Mouse (Mus musculus) brain, embryonic 14.5 days (tissue): ENCODE results near the gene Maf. TPM values are rescaled to one million over a fixed set of nuclear protein-coding genes. Genes with fewer than 3 reads are reported as not detected.
A peak's percentile ranks its signal among the peaks of the same experiment; 100 is the strongest.

Experiments used
- DNase-seq: peaks from one replicate; pipeline ENCODE4 v3.0.0-alpha.2; 2011; ENCODE audit warnings: low read depth
- CTCF ChIP-seq: fragments of 200-500 bp; IDR thresholded peaks from 2 replicates; pipeline ENCODE4 v1.5.1; 2012; ENCODE audit warnings: inconsistent platforms, mild to moderate bottlenecking, moderate library complexity, borderline replicate concordance; ENCODE audit not compliant: insufficient read depth, insufficient read length; ENCODE audit errors: extremely low read depth
- POLR2A ChIP-seq: fragments of 200-500 bp; IDR thresholded peaks from 2 replicates; pipeline ENCODE4 v1.6.1; 2012; ENCODE audit warnings: mild to moderate bottlenecking, inconsistent platforms, borderline replicate concordance; ENCODE audit not compliant: poor library complexity, insufficient read depth, insufficient read length, severe bottlenecking; ENCODE audit errors: extremely low read depth
- polyA plus RNA-seq: library from polyadenylated mRNA; depleted of rRNA; stranded (reverse); fragments of >200 nt; gene quantifications from 2 replicates; pipeline ENCODE4 v1.2.3, GENCODE M21; 2012

Gene Maf
- polyA plus RNA-seq, 1 experiment: 19.3 TPM

GRCm38 (mm10) chr8:115683309-115683708, 24.3 kb downstream of the Maf start:
- TF ChIP-seq POLR2A (no peak), CTCF (no peak)
- DNase-seq: peak; percentile 46

- DNase-seq: no peak
- TF ChIP-seq POLR2A (no peak), CTCF (no peak)
Measured at GRCm38 (mm10) chr8:115679539-115679938, 28.1 kb downstream of the Maf start.

DNA sequence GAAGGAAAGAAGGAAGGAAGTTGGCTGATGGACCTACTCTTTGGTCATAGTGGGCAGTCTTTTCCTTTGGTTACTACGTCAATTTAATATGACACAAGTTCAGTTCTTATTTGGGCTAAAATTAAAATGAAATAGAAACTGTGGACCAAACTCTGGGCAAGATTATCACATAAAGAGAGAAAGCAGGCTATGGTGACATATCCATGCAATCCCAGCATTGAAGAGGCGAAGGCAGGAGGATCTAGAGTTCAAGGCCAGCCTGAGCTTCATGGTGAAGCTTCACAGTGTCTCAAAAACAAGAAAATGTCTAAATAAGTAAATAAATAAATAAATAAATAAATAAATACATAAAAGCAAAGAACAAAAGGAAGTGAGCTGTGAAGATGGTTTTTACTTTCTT, 42.7 kb downstream of the Maf start:
- DNase-seq: no peak

GRCm38 (mm10) chr8:115650110-115650521, 57.5 kb downstream of the Maf start:
- DNase-seq: no peak
- TF ChIP-seq POLR2A: no peak
- TF ChIP-seq CTCF: no peak

More for the DNA sequence above, 42.7 kb downstream of the Maf start:
- TF ChIP-seq POLR2A: no peak
- TF ChIP-seq CTCF: no peak

GRCm38 (mm10) chr8:115645139-115645538, 62.5 kb downstream of the Maf start:
- TF ChIP-seq POLR2A (no peak), CTCF (no peak)
- DNase-seq: no peak

DNA sequence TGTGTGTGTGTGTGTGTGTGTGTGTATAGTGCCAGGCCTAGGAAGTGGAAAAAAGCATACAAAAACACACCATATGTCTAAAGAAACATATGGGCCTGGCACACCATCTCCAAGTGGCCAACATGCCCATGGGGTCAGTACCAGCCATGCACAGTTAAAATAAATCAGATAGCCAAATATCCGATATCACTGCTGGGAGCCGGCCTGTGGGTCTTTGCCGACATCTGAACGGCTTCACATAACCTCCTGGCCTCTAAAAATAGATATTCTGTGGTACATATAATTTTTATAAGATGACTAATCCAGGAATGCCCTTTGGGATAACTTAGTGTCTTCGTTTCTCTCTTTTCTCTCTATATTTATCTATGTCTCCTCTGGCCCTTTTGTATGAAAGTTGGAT, 65.7 kb downstream of the Maf start:
- TF ChIP-seq POLR2A (no peak), CTCF (no peak)
- DNase-seq: no peak

- no peak for TF ChIP-seq CTCF
- no peak for DNase-seq
Measured at GRCm38 (mm10) chr8:115639951-115640350, 67.6 kb downstream of the Maf start.

- no peak for TF ChIP-seq POLR2A
- TF ChIP-seq CTCF: no peak
- no peak for DNase-seq
Measured at GRCm38 (mm10) chr8:115636751-115637150, 70.8 kb downstream of the Maf start.
